Mouse (Mus musculus) thymus, postnatal 0 days (tissue): ENCODE measurements around the gene Map2. TPM values are rescaled to one million over a fixed set of nuclear protein-coding genes. Genes with fewer than 3 reads are reported as not detected.

Source experiments
- DNase-seq: peaks from one replicate; pipeline ENCODE4 v3.0.0-alpha.2; 2015; ENCODE audit warnings: low spot score
- polyA plus RNA-seq: library from polyadenylated mRNA; unstranded; fragments of >200 nt; fragmentation: Nextera tagmentation; extraction: Ambion mirVana; gene quantifications from 2 replicates; pipeline ENCODE4 v1.2.1, GENCODE M21; 2015

Gene Map2
- polyA plus RNA-seq, 1 experiment from 2014 or later = 1.4 TPM

DNA sequence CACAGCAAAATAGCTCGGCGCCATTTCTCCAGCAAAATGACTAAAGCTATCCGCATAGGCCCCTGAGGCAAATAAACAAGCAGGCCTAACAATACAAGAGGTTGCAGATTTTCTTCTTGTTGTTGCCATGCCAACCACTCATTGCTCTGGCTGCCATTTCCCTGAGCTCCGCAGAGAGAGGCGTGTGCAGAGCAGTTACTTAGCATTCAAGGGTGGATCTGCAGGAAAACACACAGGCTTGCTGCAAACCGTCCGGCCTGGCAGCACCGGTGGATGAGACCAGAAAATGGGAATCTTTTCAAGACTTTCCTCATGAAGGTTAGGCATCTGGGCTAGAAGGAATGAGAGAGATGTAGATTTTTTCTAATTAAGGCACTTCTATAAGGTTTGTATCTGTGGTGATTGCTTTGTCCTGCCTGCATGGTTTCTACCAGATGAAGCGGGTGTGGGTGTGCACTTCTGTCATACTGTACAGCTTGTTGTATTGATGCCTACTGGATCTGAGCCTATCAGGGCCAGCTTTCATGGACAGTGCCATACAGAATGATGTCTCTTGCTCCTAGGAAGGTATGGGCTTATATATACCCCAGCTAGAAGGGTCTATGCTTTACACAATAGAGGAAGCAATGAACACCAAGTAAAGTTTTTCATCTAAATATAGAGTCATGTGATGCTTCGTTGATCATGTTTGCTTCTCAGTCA lies 211.8 kb downstream of the Map2 start:
- no peak for DNase-seq

DNA sequence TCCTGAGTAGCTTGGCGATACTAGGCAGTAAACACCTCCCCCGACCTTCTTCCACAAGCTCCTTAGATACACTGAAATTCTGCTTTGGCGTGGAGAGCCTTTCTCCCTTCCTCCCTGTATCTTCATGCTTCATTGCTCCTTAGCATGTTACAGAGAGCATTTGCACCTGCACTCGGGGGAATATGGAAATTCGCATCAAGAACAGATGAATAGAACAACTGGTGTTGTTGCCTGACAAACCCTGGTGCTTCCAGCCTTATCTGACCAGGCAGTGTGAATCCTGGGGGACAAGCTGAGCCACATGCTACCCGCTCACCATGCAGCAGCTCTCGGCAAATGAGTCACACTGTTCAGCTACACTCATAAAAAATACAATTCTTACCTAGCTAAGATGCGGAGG lies 213.5 kb downstream of the Map2 start:
- DNase-seq = no peak

DNA sequence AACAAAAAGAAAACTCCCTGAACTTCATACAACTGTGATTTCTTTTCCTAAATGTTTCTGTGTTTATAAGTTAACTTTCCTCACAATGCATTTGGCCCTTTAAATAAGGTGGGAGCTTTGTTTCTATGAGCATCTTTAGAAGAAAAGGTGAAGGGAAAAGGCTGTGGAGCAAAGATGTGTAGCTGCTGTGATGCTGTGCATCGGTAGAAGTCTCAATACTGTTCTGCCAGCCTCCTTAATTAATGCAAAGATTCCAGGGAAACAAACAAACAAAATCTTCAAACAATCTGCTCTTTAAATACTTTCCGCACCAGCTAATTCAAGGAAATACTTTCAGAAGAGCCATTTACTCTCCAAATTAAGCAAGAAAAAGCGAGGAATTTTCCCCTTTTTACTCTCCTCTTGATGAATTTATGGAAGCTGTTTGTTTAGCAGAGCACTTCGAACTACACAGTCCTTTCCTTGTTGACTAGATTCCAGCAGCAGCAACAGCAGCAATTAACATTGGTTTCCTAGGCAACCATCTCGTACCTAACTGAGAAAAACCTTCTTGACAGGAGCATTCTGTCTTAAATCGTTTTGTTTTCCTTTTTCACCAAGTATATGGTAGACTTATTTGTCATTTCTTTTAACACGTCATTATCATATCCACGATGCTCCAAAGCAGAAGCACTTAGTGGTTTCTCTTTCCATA lies 220.0 kb downstream of the Map2 start:
- no peak for DNase-seq

DNA sequence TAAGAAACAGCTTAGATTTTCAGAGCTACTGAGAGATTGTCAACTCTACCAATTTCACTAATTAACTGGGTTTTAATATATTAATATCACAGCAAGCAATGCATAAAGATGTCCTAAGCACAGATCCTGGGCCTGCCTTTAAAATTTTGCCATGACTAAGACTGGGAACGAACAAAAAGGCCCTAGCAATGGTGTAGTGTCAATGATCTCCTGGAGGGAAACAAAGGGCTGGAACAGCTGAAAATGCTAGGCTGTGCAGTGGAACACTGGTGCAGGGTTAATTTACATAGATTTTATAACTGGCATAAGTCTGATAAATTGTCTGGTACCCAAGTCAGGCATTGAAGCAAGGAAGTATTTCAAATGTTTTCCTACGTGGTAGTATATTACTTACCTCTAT lies 220.8 kb downstream of the Map2 start:
- no peak for DNase-seq

DNA sequence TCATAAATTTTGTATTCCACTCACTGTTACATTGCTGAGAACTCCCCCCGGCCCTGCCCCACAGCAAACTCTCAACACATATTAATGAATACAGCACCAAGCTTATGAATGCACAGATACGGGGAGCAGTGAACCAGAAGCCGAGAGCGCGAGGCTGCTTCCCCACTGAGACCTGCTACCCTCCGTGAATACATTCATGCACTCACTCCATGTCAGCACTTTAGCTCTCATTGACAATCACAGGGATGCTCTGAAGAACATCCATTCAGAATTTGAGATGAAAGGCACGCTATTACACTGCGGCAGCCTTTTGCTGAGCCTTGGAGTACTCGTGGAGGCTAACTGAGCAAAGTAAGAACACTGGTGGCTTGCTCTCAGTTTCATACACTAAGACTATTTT lies 226.8 kb downstream of the Map2 start:
- no peak for DNase-seq

DNA sequence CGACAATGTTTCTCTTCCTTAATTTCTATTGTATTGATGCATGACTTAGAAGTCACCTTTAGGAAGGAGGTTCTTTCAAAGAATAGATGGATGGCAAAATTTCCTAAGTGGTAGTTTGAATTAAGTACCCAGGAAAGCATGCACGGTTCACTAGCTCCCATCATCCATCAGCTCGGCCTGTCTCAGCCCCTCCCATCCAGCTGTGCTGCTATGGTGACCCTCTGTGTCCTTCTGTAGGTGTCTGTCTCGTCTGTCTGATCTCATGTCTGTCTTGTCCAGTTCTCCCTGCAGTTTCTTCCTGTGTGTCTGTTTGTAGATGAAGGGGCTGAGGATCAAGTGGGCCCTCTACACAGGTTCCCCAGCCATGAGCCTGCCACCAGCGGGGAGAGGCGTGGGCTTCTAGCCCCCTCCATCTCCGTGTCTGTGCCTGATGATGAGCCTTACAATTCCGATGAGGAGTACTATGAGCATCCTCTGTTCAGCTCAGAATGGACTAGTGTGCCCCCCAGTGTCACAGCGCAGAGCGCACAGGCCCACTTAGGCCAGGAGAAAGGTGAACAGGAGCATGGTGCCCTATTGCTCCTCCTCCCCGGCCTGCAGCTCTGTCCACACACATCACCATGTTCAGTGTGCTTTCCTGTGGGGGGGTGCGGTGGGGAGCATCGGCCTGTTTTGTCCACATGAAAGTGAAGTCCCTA lies 232.3 kb downstream of the Map2 start:
- no peak for DNase-seq

DNA sequence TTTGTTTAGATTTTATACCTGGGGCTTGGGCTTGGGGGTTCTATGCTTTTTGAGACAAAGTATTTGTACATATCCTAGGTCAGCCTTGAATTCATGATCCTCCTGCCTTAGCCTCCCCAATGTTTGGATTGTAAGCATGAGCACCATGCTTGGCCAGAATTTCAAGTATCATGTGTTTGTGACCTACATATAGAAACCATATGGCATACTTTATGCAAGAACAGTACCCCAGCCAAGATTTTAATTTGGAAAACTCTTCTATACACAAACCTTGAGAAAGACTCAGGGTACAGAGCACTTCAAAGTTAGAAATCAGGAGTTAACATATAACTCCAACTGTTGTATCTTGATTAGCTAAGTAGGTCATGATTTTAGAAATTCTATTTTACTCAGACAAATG lies 243.3 kb downstream of the Map2 start:
- no peak for DNase-seq

DNA sequence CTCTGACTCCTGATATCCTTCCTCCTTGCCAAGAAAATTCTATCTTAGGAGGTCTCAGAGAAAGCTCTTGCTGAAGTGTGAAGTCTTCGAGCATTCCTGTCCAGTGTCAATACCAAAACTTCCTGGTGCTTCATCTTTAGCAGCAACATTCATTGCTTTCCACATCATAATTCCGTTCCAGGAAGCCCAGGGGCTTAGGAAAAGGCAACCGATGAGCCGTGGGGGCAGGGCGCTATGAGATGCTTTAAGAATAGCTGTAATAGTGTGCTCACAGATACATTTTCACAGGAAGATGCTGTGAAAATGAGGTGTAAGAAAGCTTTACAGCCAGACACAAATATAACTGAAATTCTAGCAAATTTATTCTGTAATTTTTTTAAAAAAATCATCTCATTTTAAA lies 251.0 kb downstream of the Map2 start:
- DNase-seq = no peak

DNA sequence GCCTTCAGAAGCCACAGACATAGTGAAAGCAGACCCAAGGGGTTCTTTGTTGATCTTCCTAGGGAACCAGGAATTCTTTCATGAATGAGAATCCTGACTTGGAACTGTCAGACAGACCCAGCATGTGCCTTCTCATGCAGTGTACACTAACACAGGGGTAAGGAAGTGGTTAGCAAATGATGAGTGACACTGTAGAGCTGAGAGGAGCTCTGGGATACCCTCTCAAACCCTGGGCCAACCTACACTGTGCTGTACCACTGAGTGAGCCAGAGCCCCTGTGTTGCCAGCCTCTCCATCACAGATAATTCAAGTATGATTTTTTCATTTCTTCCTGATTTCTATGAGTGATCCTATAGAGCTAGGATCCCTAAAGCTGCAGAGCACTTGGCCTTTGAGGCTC lies 255.9 kb downstream of the Map2 start:
- DNase-seq = no peak

DNA sequence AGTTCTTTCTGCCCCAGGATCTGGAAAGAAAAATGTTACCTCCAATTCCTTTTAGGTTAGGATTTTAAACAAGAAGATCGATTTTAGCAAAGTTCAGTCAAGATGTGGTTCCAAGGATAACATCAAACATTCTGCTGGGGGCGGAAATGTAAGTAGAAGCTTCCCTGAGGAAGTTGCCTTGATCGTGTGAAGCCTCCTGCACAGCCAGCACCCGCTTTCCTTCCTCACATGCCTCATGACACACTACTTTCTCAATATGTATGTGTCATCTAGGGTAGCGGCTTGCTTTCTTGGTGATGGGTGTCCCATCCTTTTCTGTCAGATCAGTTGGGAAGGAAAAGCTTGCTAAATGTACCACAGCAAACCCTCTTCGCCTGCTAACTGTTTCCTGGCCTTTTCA lies 256.4 kb downstream of the Map2 start:
- no peak for DNase-seq

DNA sequence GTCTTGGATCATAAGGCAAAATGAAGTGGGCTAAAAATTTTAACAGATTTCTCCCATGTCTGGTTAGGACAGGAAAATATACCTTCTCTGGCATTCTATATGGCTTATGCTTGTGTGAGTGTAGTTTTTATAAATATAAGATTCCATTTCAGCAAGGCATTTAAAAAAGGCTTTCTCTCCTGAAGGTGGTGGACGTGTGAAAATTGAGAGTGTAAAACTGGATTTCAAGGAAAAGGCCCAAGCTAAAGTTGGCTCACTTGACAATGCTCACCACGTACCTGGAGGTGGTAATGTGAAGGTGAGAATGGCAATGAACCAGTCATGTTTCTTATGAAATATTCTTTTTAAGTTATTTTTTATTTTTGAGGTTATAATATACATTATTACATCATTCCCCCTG lies 263.0 kb downstream of the Map2 start:
- no peak for DNase-seq

DNA sequence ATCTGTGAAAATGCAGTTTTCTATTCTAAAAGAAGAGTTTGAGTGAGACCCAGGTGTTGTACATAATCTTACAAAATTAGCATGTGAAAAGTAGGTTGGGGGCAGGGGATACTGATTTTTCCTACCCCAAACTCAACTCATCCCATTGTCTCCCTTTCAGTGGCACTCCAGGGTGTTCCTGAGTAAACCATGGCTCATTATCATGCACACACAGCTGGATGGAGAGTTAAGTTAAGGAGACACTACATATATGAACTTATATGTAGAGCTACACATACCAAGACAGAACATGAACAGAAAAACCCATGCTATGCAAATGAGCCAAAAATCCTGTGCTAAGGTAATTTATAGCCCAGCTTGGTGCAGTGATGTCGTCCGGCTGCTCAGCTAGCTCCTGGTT lies 267.8 kb downstream of the Map2 start:
- no peak for DNase-seq

DNA sequence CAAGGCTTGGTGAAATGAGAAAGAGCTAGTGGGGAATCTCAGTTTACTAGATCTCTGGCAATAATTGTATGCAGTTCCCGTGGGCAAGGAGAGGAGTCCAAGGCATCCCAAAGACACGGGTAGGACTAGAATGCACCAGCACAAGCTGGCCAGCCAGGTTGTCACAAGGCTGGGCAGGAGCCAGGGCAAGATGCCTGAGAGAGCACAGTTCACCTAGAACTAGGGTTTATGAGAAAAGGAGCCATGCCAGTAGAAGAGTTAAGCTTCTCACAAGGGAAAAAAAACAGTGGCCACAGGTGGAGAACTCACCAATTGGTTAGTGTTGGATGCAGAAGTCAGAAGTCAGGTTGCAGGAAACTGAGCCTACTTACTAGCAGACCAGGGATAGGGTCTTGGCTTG lies 274.4 kb downstream of the Map2 start:
- DNase-seq = no peak

DNA sequence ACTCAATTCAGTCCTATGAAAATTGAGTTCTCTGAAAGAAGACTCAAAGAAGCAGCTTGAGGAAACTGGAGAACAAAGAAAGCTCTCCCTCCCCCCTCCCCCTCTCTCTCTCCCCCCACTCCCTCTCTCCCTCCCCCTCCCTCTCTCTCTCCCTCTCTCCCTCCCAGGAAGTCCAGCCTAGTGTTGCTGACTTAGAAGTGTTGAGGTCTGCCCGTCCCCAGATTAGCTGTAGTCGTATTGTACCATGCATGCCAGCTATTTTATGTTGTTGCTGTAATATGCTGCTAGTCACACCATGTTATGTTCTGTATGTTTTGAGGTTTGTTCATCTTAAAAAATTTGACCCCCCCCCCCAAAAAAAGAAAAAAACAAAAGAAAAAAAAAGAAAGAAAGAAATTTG lies 281.5 kb downstream of the Map2 start:
- no peak for DNase-seq

DNA sequence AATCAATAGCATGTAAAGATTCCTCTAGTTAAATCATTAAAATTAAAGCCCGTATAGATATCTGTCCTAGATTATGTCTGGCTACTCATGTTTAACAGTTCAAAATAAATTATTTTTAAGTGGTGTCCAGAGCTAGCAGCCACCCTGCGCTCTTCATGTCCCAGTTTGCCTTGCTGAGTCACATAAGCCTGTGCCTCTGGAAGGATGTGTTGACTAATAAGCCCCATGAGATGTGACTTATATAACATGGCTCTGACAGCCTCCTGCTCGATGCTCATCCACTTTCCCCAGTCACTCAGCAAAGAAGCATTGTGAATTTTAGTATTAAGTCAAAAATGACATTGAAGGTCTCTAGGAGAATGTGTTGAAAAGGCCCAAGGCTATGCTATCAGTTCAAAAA lies 282.7 kb downstream of the Map2 start:
- no peak for DNase-seq

DNA sequence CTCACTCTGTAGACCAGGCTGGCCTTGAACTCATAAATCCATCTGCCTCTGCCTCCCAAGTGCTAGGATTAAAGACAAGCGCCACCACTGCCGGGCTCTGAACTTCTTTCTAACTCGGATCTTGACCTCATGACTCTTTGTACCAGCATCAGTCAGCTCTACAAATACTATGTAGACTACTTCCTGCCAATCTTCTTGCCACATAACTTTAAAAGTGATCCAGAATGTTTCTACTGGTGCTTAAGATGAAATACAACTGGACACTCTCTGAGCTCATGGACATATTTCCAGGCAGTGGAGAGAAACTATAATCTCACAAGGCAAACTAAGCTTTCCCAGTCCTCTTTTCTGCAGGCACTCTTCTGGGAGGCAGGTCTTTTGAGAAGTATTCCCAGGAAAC lies 284.3 kb downstream of the Map2 start:
- no peak for DNase-seq

DNA sequence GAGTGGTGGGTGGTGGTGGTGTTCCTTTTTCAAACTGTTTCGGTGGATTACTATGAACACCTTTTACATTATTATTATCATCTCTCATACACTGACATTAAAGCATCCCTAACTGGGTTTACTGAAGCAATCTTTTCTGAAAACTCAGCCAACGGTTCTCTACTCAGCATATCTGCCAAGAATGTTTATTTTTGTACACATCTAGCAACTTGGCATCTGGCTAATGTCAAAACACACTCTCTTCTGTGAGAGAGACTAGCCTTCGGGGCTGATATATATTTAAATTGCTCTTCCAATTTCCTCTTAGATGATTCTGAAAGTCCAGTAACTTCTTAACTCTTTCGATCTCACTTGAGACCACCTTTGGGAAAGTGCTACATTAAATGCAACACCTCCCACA lies 285.8 kb downstream of the Map2 start:
- DNase-seq = no peak

DNA sequence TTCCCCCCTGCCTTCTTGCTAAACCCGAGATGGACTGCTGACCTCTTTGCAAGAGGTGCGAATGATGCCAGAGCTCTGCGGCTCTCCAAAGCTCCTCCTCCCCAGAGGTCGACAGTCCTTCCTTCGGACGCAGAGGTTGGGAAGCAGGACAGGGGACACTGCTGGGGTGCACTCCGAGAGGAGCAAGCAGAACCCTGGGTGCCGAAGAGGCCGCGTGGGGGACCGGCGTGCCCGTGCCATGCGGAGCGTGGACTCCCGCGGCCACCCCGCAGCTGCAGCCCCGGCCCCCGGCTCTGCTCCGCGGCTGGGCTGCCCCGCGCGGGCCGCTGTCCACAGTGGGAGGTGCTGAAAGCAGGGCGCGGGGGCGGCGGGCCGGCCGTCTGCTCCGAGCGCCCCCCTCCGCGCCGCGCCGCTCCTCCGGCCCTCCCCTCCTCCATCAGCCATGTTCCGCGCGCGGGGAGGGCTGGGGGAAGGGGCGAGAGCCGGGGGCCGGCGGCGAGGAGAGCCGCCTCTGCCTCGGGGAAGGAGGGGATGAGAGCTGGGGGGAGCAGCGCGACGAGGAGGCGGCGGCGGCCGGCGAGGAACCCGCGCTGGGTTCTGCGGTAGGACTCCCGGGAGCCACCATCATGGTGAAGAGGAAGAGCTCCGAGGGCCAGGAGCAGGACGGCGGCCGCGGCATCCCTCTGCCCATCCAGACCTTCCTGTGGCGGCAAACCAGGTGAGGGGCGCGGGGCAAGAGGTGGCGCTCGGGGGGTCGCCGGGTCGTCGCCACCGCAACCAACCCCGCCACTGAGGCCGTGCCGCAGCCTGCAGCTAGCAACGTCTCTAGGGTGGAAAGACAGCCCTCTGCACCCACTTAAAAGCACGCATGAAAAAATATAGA lies 293.0 kb downstream of the Map2 start, which contains the start of gene Unc80:
TSS of gene Unc80 (plus strand) at position 547 of the 883 bp plus-strand sequence.
- DNase-seq = no peak

DNA sequence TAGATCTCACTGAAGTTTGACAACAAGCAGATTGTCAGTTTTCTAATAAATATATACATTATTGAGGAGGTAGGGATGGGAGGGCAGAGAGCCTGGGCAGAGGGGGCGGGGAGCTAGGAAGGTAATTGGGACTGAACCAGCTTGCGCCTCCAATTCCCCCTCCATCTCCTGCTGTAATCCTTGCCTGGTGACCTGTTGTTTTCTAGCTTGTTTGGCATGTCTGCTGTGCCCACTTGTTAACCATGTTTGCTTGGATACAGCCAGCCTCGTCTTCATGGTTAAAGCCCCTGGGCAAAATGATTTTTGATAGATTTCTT lies 293.6 kb downstream of the Map2 start:
- DNase-seq = no peak

DNA sequence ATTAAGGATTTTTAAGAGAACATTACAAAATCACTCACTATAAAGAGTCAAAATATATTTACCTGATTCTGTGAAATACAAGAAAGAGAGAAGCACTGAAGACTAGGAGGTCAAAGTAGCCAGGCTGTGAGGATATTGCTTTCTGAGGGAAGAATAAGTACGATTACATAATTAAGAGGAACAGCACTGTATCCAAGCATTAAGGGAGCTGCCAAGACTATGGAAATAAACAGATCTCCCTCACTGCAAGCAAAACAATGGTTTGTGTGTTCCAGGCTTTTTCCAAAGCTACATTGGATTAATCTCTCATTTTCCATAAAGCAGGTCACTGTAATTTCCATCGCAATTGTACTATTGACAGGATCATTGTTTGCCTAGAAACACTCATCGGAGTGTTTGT lies 307.7 kb downstream of the Map2 start:
- DNase-seq = no peak
